Mouse (Mus musculus) heart, embryonic 14.5 days (tissue): ENCODE measurements around the gene Gna12. TPM values are rescaled to one million over a fixed set of nuclear protein-coding genes. Genes with fewer than 3 reads are reported as not detected.

ENCODE experiments used
- ATAC-seq: fragments of 200-750 bp; cut with Nextera tagmentation; 2 replicates; pipeline ENCODE4 v1.8.0; 2017; ENCODE audit warnings: low read depth, moderate TSS enrichment; ENCODE audit not compliant: insufficient number of reproducible peaks, insufficient read depth, low FRiP score
- H3K27ac ChIP-seq, 2 experiments: fragments of 200-500 bp in 1 of 2; fragments of 300-500 bp in 1 of 2; sonication (generic) in 1 of 2; replicated peaks in 1 of 2; 2 replicates each; pipeline ENCODE4 v1.5.1; 2012 to 2014; ENCODE audit warnings: low read depth in 2 of 2, low read length in 2 of 2, control low read depth in 1 of 2, mild to moderate bottlenecking in 1 of 2, mixed read lengths in 1 of 2; ENCODE audit not compliant: control insufficient read depth in 1 of 2, insufficient read depth in 1 of 2
- H3K27me3 ChIP-seq: fragments of 300-500 bp; sonication (generic); 2 replicates; pipeline ENCODE4 v1.6.1; 2014; ENCODE audit warnings: mild to moderate bottlenecking, low read length, control low read depth; ENCODE audit not compliant: control insufficient read depth, insufficient read depth
- H3K36me3 ChIP-seq: fragments of 300-500 bp; sonication (generic); 2 replicates; pipeline ENCODE4 v1.6.1; 2014; ENCODE audit warnings: mild to moderate bottlenecking, control low read depth, low read length, mixed read lengths; ENCODE audit not compliant: control insufficient read depth, insufficient read depth
- H3K4me1 ChIP-seq, 2 experiments: fragments of 200-500 bp in 1 of 2; fragments of 300-500 bp in 1 of 2; sonication (generic) in 1 of 2; 2 replicates each; pipeline ENCODE4 v1.6.1; 2012 to 2014; ENCODE audit warnings: low read length in 2 of 2, control low read depth in 1 of 2, mixed read lengths in 1 of 2; ENCODE audit not compliant: control insufficient read depth in 2 of 2, insufficient read depth in 2 of 2
- H3K4me2 ChIP-seq: fragments of 300-500 bp; sonication (generic); 2 replicates; pipeline ENCODE4 v1.6.1; 2014; ENCODE audit warnings: mild to moderate bottlenecking, low read length
- H3K4me3 ChIP-seq, 2 experiments: fragments of 200-500 bp in 1 of 2; fragments of 300-500 bp in 1 of 2; sonication (generic) in 1 of 2; 2 replicates each; pipeline ENCODE4 v1.5.1; 2012 to 2014; ENCODE audit warnings: low read length in 2 of 2, mild to moderate bottlenecking in 2 of 2, control low read depth in 1 of 2, low read depth in 1 of 2, moderate library complexity in 1 of 2; ENCODE audit not compliant: control insufficient read depth in 1 of 2, insufficient read depth in 1 of 2
- H3K9ac ChIP-seq: fragments of 300-500 bp; sonication (generic); 2 replicates; pipeline ENCODE4 v1.6.1; 2014; ENCODE audit warnings: mild to moderate bottlenecking, low read length
- H3K9me3 ChIP-seq: fragments of 300-500 bp; sonication (generic); 2 replicates; pipeline ENCODE4 v1.6.1; 2016; ENCODE audit warnings: low read length, control low read depth; ENCODE audit not compliant: control insufficient read depth
- WGBS: fragments of 180-500 bp; shearing (Covaris S2); extraction: QIAGEN DNeasy Blood & Tissue Kit; methylation state at CpG from one replicate; pipeline ENCODE4 v1.1.7; 2014; 5-methylcytosine and 5-hydroxymethylcytosine counted together
- polyA plus RNA-seq: library from polyadenylated mRNA; unstranded; fragments of >200 nt; fragmentation: Nextera tagmentation; extraction: Ambion mirVana; gene quantifications from 2 replicates; pipeline ENCODE4 v1.2.1, GENCODE M21; 2014

Gna12 gene
- polyA plus RNA-seq, 1 experiment from 2014 or later: 53.8 TPM

DNA sequence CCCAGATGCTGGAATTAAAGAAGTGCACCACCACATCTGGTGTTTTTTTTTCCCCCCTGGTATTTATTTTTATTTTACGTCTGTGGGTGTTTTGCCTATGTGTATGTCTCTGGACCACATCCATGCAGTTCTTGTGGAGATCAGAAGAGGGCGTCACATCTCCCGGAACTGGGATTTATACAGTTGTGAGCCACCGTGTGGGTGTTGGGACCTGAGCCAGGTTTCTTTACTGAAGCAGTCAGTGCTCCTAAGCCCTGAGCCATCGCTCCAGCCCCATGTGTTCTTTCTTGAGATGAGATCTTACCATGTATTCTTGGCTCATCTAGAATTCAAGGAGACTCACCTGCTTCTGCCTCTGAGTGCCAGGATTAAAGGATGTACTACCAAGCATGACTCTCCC is 119.2 kb downstream of the Gna12 start:
- no peak overlapping the region for H3K4me2 ChIP-seq
- H3K36me3 ChIP-seq: peaks cover 84% of the 10 kb centered on the region
- no peaks in the 10 kb centered on the region for H3K27me3 ChIP-seq
- H3K4me3 ChIP-seq: no peak overlapping the region
- H3K27ac ChIP-seq: no peak overlapping the region
- no peaks in the 10 kb centered on the region for H3K9me3 ChIP-seq
- H3K4me1 ChIP-seq: peaks cover 0 to under 1% of the 10 kb centered on the region in 2 experiments; a peak in 2 of 4 replicates
- no peak for ATAC-seq
- H3K9ac ChIP-seq: no peak overlapping the region
- 74% methylated on average over 5 of the region's 5 CpGs for WGBS

- Histone ChIP-seq H3K9ac (no peak overlapping the region), H3K9me3 (no peaks in the 10 kb centered on the region), H3K4me1 (peaks cover 0 to 8% of the 10 kb centered on the region in 2 experiments; a peak in 2 of 4 replicates), H3K4me2 (no peak overlapping the region), H3K27ac (no peak overlapping the region), H3K36me3 (peaks cover 76% of the 10 kb centered on the region), H3K27me3 (no peaks in the 10 kb centered on the region), H3K4me3 (no peak overlapping the region)
- no peak for ATAC-seq
- WGBS: 87% methylated on average over 6 of the region's 6 CpGs
These were observed 119.9 kb downstream of the Gna12 start for GRCm38 (mm10) chr5:140710315-140710714.

Other genes with a start within 250 kb of the Gna12 start
- gene Lfng, start 223.1 kb downstream of the Gna12 start, polyA plus RNA-seq: 3.8 and 6.4 TPM in 2 replicates
- gene Ttyh3, start 181.4 kb downstream of the Gna12 start, polyA plus RNA-seq: 32.8 and 35.7 TPM in 2 replicates
- gene Iqce, start 128.1 kb downstream of the Gna12 start, polyA plus RNA-seq: 7.7 and 8.0 TPM in 2 replicates
- gene Brat1, start 125.4 kb downstream of the Gna12 start, polyA plus RNA-seq: 8.9 and 9.4 TPM in 2 replicates
- 1.0 and 1.2 TPM in 2 replicates for gene Amz1, start 106.3 kb downstream of the Gna12 start, polyA plus RNA-seq
- 0.18 TPM in 2 replicates for gene Card11, start 170.2 kb upstream of the Gna12 start, polyA plus RNA-seq